Mouse (Mus musculus) liver, adult (tissue): Measurements from ENCODE around the gene Stard9.

Experiments
- GATA4 ChIP-seq: IDR thresholded peaks from 2 replicates; pipeline ENCODE4 v1.6.1; 2014; ENCODE audit warnings: mild to moderate bottlenecking, low read length; ENCODE audit not compliant: insufficient replicate concordance

The Stard9 gene

DNA sequence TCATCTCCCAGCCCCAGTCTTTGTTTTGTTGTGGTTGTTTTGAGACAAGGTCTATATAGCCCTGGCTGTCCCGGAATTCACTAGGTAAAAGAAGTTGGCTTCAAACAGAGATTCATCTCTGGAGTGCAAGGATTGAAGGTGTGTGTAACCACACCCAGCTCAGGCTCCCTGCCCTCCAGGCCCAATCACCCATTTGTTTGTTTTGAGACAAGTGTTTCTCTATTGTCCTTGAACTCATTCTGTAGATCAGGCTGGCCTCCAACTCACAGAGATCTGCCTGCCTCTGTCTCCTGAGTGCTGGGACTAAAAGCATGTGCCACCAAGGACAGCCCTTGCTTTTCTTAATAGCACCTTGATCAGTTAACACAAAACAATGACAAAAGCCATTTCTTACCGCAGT is 119.1 kb downstream of the Stard9 start:
- TF ChIP-seq GATA4: no peak

DNA sequence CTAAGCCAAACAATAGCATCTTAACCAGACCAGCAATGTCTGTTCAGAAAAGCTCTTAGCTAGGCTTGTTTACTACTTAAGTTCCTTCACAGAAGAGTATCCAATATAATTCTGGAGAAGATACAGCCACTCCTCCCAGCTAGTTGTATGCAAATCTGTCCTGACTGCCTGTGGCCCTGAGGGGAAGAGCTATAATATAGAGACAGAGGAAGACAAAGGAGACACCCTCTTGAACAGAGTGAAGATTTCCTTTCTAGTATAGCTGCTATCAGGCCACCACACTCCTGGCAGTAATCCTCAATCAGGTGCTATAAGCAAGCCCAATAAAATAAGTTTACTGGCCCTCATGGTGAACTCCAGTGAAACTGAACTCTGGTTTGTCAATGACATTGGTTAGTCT is 133.0 kb downstream of the Stard9 start:
- TF ChIP-seq GATA4: no peak

DNA sequence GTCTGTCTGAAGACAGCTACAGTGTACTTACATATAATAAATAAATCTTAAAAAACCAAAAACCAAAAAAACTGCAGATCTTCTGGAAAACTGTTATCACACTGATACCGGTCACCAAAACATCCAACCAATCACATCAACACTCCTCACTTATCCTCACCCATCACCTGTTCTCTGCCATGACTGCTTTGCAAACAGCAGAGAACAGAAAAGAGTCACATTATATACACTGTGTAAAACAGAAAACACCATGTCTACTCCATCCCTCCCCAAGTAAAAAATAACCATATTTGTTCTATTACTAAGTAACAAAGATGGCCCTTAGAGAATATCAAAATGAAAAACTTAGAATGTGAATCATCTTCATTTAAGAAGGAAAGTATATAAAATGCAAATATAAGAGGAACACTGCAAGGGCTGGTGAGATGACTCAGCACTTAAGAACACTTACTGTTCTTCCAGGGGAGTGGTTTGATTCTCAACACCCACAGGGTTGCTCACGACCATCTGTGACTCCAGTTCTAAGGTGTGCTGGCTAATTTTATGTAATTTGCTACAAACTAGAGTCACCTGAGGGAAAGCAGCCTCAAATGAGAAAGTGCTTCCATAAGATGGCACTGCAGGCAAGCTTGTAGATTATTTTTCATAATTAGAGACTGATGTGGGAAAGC is 141.5 kb downstream of the Stard9 start:
- no peak for TF ChIP-seq GATA4
